Mouse (Mus musculus) urinary bladder, postnatal 25 days (tissue): ENCODE measurements around the gene 1700020N01Rik.

ENCODE experiments used
- DNase-seq: peaks from one replicate; pipeline ENCODE4 v3.0.0; 2022; ENCODE audit warnings: low spot score

Gene 1700020N01Rik

DNA sequence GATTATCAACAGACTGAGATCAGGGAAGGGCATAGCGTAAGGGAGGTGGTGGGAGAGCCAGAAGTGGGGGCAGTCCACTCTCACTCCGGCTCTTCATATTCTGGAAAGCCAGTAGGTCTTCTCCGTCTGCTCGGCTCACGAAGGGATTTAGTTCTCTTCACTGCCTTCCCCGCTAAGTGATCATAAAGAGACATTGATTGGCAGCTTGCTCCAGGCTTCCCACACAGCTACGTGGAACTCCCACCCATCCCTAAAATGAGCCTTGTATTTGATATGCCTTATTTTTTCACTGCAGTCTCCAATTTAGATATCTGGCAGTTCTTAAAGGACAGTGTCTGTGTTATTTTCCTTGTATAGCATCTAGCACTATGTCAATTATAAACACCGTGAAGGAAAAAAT is 11.5 kb downstream of the 1700020N01Rik start:
- DNase-seq: no peak

GRCm38 (mm10) chr10:21605011-21605571 is 12.1 kb downstream of the 1700020N01Rik start:
- no peak for DNase-seq

- no peak for DNase-seq
Measured at GRCm38 (mm10) chr10:21605601-21606000, 12.7 kb downstream of the 1700020N01Rik start.

DNA sequence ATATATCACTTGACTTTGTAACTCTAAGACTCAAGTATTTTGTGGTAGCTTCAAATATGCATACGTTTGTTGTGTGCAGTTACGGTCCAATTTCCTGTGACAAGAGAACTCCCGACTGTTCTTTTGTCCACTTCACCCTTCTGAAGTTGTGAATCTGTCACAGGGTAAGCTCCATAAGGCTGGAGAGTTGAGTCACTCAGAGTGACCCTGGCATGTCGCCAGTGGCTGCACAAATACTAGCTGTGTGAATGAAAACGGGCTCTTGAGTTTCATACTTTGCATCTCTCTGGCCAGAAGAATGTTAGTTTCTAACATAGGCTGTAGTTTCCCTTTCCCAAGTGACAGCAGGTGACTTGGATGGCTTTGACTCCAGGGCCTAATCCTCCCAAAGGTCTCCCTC is 14.0 kb downstream of the 1700020N01Rik start:
- DNase-seq: peak; percentile 41

DNA sequence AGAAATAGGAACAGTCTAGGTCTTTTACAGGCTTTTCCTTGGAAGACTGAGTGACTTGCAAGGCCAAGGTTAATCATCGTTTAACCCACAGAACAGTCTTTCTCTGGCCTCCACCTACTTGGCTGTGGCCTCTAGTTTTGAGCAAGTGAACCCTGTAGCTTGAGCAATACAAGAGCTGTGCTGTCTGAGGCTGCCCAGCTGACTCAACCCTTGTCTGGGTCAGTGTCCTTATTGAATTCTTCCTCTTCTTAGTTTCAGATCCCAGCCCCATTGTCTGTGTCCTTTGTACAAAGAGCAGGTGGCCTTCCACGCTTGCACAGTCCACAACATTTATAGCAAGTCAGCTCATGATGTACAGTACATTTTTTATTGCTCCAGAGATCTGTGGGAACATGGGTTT is 16.6 kb downstream of the 1700020N01Rik start:
- no peak for DNase-seq

GRCm38 (mm10) chr10:21613021-21613860 is 20.3 kb downstream of the 1700020N01Rik start:
- no peak for DNase-seq

GRCm38 (mm10) chr10:21614520-21614919 is 21.6 kb downstream of the 1700020N01Rik start:
- DNase-seq: no peak

- no peak for DNase-seq
Measured at GRCm38 (mm10) chr10:21618745-21619508, 26.0 kb downstream of the 1700020N01Rik start.

DNA sequence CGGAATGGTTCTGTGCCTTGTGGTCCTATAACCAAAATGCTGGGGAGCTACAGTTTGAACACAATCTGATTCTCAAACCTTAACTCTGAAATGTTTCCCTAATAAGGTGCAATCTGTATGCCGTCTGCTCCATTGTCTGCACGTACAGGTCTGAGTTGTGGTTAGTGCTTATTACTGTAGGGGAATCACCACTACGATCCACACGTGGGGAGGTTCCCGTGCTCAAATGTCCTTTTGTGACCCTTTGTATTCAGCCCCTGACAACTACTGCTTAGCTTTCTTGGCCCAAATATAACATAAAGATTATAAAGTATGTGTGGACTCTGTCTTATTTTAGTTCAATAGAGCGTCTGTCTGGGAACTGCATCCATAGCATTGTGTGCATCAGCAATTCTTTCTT is 29.1 kb downstream of the 1700020N01Rik start:
- DNase-seq: no peak

DNA sequence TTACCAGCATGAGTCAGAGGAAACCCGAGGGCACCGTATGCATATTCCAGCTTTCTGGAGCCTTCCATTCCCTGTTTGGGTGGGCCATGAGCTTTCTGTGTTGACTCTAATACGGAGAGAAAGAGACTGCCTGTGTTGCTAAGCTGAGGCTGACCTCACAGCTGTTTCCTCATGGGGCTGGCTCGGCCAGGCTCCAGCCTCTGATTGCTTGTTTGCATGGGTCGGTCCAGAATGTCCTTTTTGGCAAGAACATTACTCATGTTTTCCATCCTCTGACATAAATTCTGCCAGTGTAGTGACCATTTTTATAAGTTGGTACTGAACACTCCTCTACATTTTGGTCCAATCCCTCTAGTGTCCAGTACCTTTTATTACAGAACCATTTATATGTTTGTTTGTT is 35.6 kb downstream of the 1700020N01Rik start:
- DNase-seq: no peak

DNA sequence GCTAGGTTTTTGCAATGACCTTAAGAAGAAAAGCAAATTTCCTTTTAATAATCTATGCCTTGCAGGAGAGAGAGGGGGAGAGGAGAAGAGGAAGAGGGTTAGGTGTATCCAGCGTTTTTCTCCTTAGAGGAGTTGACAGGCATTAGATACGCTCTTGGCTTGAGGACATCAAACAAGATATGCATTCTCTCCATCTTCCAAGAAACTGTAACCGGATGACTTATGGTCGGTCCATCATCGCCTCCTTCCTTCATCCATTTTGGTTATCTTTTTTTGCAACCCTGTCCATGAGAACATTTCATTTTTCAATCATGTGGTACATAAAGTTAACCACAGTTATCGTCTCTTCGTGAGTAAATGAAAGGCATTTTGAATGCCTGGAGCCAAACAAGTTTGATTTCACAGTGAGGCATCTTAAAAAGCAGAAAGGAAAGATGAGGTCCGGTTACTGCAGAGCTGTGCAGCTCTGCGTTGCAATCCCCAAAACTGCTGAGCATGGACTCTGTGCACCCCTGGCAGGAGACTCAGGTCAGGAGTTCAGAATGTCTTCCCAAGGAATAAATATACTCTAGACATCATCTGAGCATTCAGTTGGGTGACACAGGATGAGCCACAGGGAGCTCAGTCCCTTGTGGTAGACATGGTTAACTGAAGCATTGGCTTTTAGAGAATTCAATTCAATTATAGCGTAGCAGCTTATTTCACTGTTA is 36.2 kb downstream of the 1700020N01Rik start:
- DNase-seq: no peak

DNA sequence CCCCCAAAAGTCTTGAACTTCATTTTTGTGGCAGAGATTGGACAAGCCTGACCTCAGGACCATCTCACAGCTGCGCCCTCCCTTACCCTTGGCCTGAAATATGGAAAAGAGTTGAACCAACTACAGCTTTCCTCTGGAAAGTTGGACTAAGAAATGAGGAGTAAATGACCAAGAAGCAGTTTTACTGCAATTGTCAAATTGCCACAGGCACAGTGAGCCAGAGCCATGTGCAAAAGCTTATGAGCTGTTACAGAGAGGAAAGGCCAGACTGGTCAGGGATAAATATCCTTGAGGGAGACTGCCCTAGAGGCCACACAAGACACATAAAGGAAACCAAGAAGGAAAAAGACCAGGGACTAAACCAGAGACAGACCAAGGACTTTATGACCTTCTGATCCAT is 38.5 kb downstream of the 1700020N01Rik start:
- DNase-seq: no peak

DNA sequence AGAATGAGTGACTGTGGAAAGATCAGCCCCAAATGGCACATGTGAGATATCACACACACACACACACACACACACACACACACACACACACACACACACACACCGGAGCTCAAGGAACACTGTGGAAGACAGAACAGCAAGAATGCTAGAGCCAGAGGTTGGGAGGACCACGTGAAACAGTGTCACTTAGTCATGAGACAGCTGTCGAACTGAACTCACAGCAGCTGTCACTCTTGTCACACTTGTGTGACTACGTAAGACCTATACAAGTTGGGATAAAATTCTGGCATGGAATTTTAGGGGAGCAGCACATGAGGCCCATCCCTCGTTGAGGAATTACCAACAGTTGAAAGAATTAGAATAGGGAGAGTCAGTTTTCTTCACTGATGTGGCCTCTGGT is 39.7 kb downstream of the 1700020N01Rik start:
- no peak for DNase-seq

DNA sequence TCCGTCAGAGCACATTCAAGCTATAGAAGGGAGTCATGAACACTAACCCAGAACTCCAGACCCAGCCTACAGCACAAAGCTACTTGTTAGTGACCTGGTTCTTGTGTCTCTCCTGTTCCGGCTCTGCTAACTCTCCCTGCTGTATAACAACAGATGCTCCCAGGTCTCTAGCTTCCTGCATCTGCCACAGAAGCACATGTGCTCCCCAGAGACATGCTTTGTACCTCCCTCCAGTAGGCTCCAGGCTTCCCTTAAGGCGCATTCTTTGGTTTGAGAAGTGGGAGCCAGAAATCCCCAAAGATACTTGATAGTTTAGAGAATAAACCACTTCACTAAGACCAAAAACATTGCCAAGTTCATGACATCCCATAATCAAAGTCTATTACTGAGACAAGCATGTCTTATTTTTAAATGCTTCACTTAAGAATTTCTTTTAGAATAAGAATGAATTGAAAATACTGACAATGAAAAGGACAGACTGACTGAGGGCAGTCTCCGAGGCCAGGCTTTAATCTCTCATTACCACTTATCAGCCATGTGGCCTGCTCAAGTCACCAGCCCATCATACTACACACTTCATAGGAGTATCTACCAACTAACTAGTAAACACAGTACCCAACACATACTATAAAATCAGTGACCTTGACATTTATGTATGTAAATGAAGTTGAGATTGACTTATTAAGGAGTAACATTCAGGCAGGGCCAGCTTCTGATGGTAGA is 43.2 kb downstream of the 1700020N01Rik start:
- DNase-seq: no peak

DNA sequence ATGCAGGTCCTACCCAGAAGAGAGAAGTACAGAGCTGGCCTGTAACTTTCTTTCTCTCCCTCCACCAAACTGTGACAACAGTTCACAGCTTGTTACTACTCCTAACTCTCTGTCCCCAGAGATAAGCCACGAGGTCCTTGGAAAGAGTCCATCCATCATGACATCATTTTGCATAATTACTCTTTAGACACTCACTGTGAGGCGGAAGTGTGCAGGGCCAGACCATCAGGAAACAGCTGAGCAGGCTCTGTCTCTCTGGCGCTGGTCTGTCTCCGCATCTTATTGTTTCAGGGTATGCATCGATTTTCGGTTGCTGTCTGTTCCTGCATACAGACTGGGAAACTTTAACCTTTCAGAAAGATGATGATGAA is 43.8 kb downstream of the 1700020N01Rik start:
- DNase-seq: no peak

DNA sequence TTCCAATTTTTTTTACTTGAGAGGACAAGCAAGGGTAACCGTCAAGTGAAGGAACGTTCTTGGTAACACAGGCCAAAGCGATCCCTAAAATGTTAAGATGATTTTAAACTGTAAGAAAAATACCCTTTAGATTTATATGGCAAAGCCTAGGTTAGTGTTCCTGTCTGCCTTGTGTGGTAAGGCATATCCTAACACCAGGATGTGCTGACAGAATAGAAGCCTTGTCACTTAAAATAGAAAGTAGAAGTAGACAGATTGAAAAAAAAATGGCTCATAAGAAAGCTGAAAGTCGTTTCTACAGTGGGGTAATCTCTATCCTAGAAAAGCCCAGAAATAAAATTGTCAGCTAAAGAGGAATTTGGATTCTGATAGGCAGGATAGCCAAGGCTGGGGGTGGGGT is 58.4 kb downstream of the 1700020N01Rik start:
- DNase-seq: no peak

GRCm38 (mm10) chr10:21652426-21653345 is 59.7 kb downstream of the 1700020N01Rik start:
- DNase-seq: no peak

- DNase-seq: no peak
Measured at GRCm38 (mm10) chr10:21653469-21653868, 60.5 kb downstream of the 1700020N01Rik start.

DNA sequence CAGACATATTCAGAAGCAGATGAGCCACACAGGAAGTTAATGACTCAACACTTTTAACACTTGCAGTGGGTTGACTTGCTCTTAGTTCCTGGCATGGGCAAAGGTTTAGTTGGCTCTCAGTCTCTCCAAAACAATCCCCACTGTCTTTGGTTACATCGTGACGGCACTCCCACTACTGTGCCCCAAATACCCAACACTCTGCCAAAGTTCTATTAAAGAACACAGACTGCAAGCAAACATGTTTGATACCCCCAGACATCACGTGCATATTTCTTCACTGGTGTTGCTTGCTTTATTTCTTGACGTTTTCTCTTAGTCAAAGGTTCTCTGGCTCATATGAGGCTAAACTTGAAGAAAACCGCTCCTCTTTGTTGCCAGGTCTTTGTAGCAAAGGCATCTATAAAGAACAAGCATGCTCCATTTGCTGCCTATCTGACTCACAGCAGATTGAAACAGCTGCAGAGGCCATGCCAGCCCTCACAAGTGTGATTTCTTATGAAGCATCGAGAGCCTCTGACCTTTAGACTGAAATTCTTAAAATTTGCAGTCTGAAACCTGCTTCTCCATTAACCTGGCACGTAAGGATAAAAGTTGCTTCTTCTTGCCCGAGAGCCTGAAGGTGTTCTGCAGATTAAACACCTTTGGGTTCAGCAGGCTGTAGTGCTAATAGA is 66.8 kb downstream of the 1700020N01Rik start:
- DNase-seq: no peak

GRCm38 (mm10) chr10:21668976-21669375 is 76.0 kb downstream of the 1700020N01Rik start:
- no peak for DNase-seq
